ENCODE assay signal across 8 mouse cellular contexts in the genomic region with DNA sequence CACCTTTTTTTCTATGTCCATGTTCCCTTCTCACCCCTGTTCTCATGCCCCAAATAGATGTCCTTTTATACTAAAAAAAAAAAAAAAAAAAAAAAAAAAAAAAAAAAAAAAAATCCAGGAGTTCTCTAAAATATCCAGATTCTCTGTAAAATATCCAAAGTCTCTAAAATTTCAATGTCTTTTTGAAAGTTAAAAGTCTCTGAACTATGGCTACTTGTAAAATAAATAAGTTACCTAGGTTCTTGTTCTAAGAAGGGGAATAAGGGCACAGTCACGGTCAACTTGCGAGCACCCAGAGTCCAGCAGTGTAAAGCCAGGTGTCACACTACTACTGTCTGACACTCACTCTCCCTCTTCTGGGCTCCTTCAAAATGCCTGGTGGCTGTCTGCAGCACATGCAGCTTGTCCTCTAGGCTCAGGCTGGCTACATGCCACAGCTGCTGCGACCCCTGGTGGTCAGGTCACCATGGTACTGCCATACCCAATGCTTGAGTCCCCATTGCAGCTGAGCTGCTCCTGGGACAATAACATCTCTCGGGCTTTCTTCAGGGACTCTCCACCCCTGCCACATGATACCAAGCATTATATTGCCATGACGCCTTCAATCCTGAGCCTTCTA. TPM values are rescaled to one million over a fixed set of nuclear protein-coding genes. Genes with fewer than 3 reads are reported as not detected.
A peak's percentile ranks its signal among the peaks of the same experiment; 100 is the strongest.
DNase-seq lines count a peak whose midpoint lies in the region; ATAC-seq lines count a peak whose summit lies in the region.

No protein-coding gene starts in this region.

- DNase-seq in right cerebral cortex, adult 2 months (ENCODE audit: low spot score in 2 of 2), result peak; percentile 35 to 41
- DNase-seq in right cerebral cortex, postnatal 25 days, result no peak
- peak; percentile 52 to 87 for DNase-seq in cerebellum, postnatal 4 days (ENCODE audit: low spot score in 2 of 2)
- DNase-seq in liver, result peak; percentile 84
- DNase-seq in naive thymus-derived CD4-positive, alpha-beta T cell, adult 2 months (ENCODE audit: low read depth), result peak; percentile 87
- peak; percentile 51 for DNase-seq in testis, postnatal 14 days (ENCODE audit: low spot score)

- no peak overlapping the region for H3K9ac ChIP-seq in intestine, embryonic 16.5 days (ENCODE audit: low read depth, low read length)

- H3K27me3 ChIP-seq in intestine, embryonic 16.5 days (replicated peaks; ENCODE audit: control insufficient read depth, insufficient read depth, low read length), result no peaks in the 10 kb centered on the region

- no peak overlapping the region for H3K27ac ChIP-seq in intestine, embryonic 16.5 days (ENCODE audit: low read length)

- no peak overlapping the region for H3K4me2 ChIP-seq in intestine, embryonic 16.5 days (ENCODE audit: low read depth, low read length)

- H3K36me3 ChIP-seq in intestine, embryonic 16.5 days (ENCODE audit: control insufficient read depth, insufficient read depth, low read length), result peaks cover 14% of the 10 kb centered on the region

- no peaks in the 10 kb centered on the region for H3K9me3 ChIP-seq in intestine, embryonic 16.5 days (ENCODE audit: control insufficient read depth, low read length)

- WGBS in intestine, embryonic 16.5 days, result 51% methylated on average over 5 of the region's 5 CpGs

- no peaks in the 10 kb centered on the region for H3K4me1 ChIP-seq in intestine, embryonic 16.5 days (ENCODE audit: control insufficient read depth, insufficient read depth, low read length)

- peak; percentile 99 for ATAC-seq in granulocyte monocyte progenitor cell, adult 5-6 weeks (replicated peaks; ENCODE audit: poor library complexity, severe bottlenecking)
- peak; percentile 82 for ATAC-seq in intestine, embryonic 16.5 days

- H3K4me3 ChIP-seq in intestine, embryonic 16.5 days (ENCODE audit: low read length), result no peak overlapping the region

RNA-seq across cellular contexts. Expression of a gene that starts 18.3 kb away (rescaled TPM):
- 1.8 and 13.6 TPM in 2 replicates for total RNA-seq in granulocyte monocyte progenitor cell, adult 5-6 weeks (2014; fragmentation: Nextera tagmentation)
- total RNA-seq in granulocyte monocyte progenitor cell, adult 5-6 weeks (2017), result 4.9 and 5.7 TPM in 2 replicates
- 75.6 and 76.9 TPM in 2 replicates for polyA plus RNA-seq in intestine, embryonic 16.5 days (2015; fragmentation: Nextera tagmentation; extraction: Ambion mirVana)

RNA-seq across cellular contexts. Expression of a gene that starts 44.2 kb away (rescaled TPM):
- 3.1 and 3.6 TPM in 2 replicates for total RNA-seq in granulocyte monocyte progenitor cell, adult 5-6 weeks (2014; fragmentation: Nextera tagmentation)
- total RNA-seq in granulocyte monocyte progenitor cell, adult 5-6 weeks (2017), result 4.3 and 6.5 TPM in 2 replicates
- polyA plus RNA-seq in intestine, embryonic 16.5 days (2015; fragmentation: Nextera tagmentation; extraction: Ambion mirVana), result 5.5 TPM in 2 replicates

RNA-seq across cellular contexts. Expression of a gene that starts 44.3 kb away (rescaled TPM):
- 63.4 and 84.6 TPM in 2 replicates for total RNA-seq in granulocyte monocyte progenitor cell, adult 5-6 weeks (2014; fragmentation: Nextera tagmentation)
- 50.6 and 60.1 TPM in 2 replicates for total RNA-seq in granulocyte monocyte progenitor cell, adult 5-6 weeks (2017)
- 34.1 and 34.4 TPM in 2 replicates for polyA plus RNA-seq in intestine, embryonic 16.5 days (2015; fragmentation: Nextera tagmentation; extraction: Ambion mirVana)

RNA-seq across cellular contexts. Expression of a gene that starts 49.0 kb away (rescaled TPM):
- not detected in 2 replicates for total RNA-seq in granulocyte monocyte progenitor cell, adult 5-6 weeks (2014; fragmentation: Nextera tagmentation)
- total RNA-seq in granulocyte monocyte progenitor cell, adult 5-6 weeks (2017), result not detected in 2 replicates
- polyA plus RNA-seq in intestine, embryonic 16.5 days (2015; fragmentation: Nextera tagmentation; extraction: Ambion mirVana), result not detected in 2 replicates
